Mouse (Mus musculus): Measurements from ENCODE around the gene Plcg1.

Plcg1 gene

DNA sequence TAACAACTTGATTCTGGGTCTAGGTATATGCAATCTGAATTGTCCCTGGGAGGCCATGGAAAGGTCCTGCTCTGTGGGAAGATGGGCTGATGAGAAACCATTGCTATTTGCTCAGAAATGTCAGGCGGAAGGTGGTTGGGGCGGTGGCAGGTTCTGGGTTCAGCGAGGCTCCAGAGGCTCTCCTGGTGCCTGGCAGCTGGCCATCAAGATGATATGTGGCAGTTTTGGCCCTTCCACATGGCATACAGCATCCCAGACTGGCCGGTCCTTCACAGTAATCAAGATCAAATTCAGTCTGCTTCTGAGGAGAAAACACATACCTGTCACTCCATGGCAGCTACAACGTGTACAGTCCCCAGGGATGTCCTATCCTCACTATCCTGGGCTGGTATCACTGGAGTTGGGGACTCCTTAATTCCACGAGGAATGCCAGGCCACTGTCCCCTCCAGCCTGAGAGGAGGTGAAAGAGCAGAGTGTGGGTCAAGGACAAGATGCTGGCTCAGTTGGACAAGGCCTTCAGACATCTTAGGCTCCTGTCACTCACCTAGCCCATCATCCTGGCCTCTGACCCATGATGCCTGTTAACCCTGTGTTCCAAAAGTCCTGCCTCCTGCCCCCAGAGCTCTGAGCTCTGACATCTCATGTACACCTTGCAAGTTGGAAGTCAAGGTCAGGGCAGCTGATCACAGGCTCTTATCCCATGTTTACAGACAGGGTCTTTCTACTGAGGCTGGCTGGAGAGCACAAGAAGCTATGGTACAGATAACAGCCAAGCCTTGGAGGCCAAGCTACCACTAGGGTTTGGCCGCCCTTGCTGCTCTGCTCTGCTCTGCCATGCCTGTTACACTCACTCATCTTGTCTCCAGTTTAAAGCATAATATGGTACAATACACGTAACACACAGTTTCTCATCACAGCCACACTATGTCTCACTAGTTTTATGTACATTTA, 40.5 kb downstream of the Plcg1 start:
- DNase-seq, result no peak

DNA sequence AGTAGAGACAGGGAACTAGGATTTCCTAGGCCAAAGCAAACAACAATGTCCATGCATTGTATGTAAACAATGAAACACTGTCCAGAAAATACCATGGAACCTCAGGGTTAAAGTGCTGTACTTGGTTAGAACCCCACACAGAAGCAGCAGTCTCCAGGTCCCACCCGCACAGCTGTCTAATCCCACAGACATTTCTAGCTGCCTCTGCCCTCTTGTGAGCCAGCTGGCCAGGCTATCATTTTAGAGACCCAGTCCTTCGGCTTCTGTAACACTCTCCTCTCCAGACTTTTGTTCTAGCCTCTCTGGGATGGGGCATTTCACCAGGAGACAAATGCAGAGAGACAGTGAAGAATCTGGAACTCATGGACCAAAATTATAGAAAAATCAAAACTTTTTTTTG, 46.9 kb downstream of the Plcg1 start:
- DNase-seq, result no peak

DNA sequence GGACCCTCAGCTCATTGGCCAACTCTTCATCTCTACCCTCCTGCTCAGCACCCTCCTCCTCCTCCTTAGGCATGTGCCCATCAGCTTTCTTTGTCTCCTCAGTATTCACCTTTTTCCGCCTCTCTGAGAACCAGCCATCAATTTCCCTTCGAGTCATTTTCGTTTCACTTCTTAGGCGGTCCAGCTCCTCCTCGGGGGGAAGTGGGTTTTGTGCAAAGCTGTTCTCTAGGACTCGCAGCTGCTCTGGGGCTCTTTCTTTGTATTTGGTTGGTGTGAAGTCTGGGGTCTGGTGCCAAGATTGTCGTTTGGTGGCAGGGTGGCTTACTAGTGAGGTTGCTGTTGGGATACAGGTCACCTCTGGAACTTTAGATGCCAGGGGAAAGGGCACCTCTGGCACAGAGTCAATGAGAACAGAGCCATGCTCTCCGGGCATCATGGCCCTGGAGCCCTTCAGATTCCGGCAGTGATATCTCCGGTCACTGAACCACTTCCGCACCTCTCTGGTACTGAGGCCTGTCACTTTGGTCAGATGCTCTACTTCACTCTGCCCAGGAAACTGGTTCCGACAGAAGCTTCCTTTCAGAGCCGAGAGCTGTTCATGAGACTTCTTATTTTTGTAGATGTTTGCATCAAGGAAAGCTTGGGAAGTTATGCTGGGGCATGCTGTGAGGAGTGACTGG, 49.2 kb downstream of the Plcg1 start:
- DNase-seq, result no peak

DNA sequence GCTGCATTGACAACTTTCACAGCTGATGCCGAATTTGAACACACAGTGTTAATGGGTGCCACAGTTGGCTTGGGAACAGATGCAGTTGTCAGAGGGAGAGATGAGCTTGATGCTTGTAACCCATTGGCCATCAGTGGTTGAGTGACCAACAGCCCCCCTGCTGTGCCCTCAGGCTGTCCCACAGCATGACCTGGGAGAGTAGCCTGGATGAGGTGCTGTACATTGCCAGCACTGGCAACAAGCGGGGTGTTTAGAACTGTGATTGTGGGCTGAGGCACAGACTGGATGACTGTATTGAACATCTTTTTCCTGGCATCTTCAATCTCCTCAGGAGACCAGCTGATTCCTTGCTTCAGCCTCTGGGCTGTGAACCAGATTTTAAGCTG, 49.7 kb downstream of the Plcg1 start:
- DNase-seq, result no peak

DNA sequence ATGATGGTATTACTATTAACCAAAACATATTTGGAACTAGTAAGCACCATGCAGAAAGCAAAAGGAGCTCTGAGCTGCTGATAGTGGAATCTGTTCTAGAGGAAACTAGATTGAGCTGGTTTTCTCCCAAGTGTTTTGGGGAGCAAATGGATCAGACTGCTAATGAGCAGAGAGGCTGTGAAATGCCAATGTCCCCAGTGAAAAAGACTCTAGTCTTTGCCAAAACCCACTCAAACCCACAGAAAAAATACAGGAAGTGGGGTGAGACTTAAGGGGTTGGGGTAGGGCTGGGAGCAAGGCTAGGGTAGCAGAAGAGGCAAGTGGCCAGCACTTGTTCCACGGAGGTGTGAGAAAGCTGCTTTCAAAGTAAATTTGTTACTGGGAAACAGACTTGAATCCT, 55.2 kb downstream of the Plcg1 start:
- DNase-seq, result no peak

DNA sequence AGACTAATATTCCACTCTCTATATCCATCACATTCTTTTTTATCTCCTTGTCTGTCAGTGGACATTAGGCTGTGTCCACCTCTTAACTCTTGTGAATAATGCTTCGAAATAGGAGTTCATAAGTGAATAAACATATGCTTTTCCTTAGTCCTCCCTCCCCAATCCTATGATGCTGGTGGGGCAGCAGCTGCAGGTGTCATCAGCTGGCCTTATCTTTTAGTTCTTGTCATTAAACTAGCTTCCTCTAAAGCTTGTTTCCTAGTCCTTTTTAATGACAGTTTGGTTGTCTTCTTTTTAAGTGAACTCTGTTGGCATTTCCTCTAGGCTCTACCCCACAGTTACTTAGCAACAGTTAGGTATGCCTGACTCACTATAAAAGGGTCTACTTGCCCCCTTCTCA, 57.9 kb downstream of the Plcg1 start:
- DNase-seq, result no peak

- DNase-seq, result no peak
Observed at GRCm38 (mm10) chr2:160789741-160790140, 58.6 kb downstream of the Plcg1 start.

DNA sequence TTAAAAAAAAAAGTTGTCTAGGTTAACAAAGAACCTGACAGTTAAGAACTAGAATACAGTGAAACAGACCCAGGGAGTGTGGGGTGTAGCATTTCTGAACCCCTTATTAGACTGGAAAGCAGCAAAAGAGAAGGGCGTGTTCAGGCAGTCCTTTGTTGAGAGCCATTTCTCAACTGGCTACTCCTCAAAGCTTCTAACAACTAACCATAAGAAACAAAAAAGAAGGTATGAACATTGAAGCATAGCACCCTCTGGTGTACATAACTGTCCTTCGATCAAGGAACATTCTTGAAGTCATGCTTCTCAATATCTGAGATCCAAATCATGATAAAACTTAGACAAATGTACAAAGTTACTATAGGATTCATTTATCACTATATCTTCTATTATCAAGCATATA, 62.0 kb downstream of the Plcg1 start:
- no peak for DNase-seq

DNA sequence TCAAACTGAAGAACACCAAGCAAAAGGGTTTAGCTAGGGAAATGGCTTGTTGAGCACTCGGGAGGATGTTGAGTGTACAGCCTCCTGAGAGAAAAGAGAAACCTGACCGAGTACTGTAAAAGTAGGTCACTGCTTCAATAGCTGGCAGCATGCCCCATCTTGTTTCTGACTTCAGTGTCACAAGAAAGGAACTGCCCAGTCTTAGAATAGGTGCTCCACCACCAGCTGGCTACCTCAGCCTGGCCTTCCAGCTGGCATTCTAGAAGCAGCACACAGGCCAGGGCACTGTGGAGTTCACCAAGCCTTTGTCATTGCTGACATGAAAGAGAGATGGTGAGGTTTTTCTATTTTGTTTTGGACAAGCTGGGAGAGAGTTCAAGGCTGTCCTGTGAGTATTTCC, 65.9 kb downstream of the Plcg1 start:
- no peak for DNase-seq

DNA sequence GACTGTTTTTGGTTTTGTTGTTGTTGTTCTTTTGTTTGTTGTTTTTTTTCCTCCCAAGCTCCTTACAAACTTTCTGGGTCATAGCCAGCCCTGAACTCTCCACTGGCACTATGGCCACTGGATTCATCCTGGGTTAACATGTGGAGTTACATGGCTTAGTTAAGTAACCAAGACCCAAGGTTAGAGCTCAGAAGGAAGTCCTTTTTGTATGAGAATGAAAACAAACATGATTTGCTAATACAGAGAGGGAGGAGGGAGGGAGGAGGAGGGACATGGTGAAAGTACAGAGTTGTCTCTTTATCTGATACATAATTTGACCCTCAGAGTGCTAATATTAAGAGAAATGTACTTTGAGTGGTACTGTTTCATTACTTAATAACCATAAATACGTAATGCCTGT, 67.1 kb downstream of the Plcg1 start:
- DNase-seq, result no peak

GRCm38 (mm10) chr2:160800967-160801366, 69.9 kb downstream of the Plcg1 start:
- no peak for DNase-seq

DNA sequence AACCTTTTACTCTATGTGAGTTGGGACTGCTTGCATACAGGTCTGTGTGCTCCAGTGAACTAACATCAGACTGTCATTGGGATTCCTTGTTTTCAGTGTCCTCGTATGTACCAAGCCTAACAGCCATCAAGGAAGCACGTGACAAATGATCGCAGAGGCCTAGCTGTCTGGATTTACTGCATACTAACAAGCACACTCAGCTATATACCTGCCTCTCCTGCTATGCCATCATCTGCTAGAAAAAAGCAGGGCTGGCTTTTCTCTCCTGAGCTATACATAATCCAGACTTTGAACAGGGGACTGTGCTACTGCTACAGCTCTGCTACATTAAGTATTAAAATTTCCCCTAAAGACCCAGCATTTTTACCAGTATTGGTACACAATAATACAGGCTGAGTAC, 71.2 kb downstream of the Plcg1 start:
- DNase-seq, result no peak

DNA sequence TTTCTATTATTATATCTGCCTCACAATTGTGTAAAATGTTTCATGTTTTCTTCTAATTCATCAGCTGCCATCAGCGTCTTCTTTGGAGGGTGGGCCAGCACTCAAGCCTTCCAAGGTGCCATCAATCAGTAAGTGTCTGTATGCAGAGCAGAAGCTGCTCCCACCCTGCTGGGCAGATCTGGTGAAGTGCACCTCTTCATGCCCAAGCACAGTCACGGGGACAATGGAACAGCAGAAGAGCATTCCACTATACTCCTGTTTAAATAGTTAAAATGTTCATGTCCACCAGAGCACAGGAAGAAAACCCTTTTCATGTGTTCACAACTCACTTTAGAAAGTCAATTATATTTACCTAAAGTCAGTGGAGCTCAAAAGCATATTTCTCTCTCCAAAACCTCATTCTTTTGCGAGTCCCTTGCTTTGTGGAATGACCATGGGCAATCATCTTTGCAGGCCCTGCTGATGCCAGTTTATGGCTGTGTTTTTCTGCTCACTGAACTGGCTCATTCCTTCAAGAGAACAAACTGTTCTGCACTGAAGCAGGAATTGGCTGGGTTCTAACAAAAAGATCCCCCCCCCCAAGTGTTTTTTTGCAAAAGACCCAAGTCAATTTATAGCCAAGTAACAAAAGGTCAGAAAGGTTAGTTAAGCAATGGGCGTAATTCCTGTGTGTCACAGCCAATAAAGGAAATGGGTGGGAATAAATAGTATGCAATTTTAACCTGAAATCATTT, 73.9 kb downstream of the Plcg1 start:
- no peak for DNase-seq

DNA sequence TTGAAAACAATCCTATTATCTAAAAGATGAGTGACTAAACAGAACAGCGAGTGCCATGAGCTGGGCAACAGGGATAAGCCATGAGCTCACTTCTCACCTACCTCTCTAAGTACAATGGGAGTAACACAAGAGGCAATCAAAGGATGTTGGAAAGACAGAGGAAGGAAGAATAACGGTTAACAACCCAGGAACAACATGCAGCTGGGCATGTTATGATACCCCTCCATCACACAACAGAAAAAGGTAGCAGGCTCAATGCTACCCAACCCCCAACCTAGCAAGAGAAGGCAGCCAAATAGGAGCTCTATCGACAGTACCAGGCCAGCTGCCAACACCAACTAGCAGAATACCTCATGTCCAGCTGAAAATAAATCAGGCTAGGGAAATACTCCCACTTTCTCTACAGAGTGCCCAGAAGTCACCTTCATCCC, 75.0 kb downstream of the Plcg1 start:
- DNase-seq, result no peak

- no peak for DNase-seq
Observed at GRCm38 (mm10) chr2:160810376-160810775, 79.3 kb downstream of the Plcg1 start.

GRCm38 (mm10) chr2:160810802-160811201, 79.7 kb downstream of the Plcg1 start:
- DNase-seq, result no peak

All from B cell, adult 2 months (primary cell).